Mouse (Mus musculus): ENCODE results near the gene Spdl1. TPM values are rescaled to one million over a fixed set of nuclear protein-coding genes. Genes with fewer than 3 reads are reported as not detected.

The Spdl1 gene
- polyA plus RNA-seq, 1 experiment from 2014 or later, result 11.5 TPM

- ChIA-PET POLR2A (no interaction called here), CTCF (no interaction called here)
- no peak for TF ChIP-seq CTCF (IDR thresholded peaks at IDR 0.05)
- no peak for ATAC-seq
- no peaks in the 10 kb centered on the region for H3K27me3 ChIP-seq
- in situ Hi-C loops (cut with MboI; ENCODE audit: low pct_unique_long_range_greater_than_20kb), result no loop called here
- no peak for DNase-seq (ENCODE audit: low read depth, low spot score)
Observed at GRCm38 (mm10) chr11:34759582-34759981, 73.9 kb downstream of the Spdl1 start.

Other genes starting within 250 kb of the Spdl1 start
- not detected for gene Dock2, start 49.7 kb downstream of the Spdl1 start, polyA plus RNA-seq (2021)

All from Patski (cell line).